Mouse (Mus musculus) small intestine, adult 2 months (tissue): Measurements from ENCODE around the gene Rreb1.

Experiments used
- CTCF ChIP-seq: fragments of 200-500 bp; IDR thresholded peaks from 2 replicates; pipeline ENCODE4 v1.5.1; 2012; ENCODE audit warnings: low read depth, mild to moderate bottlenecking, control low read depth, inconsistent platforms, low read length, moderate library complexity, mixed read lengths; ENCODE audit not compliant: insufficient replicate concordance, insufficient read length; ENCODE audit errors: extremely low read depth
- POLR2A ChIP-seq: fragments of 200-500 bp; IDR thresholded peaks from 2 replicates; pipeline ENCODE4 v1.6.1; 2012; ENCODE audit warnings: low read depth, mild to moderate bottlenecking, control low read depth, inconsistent platforms, low read length, moderate library complexity

- TF ChIP-seq CTCF (no peak), POLR2A (no peak)
Measured at GRCm38 (mm10) chr13:37816736-37817135, 38.5 kb downstream of the Rreb1 start.
